Mouse (Mus musculus): ENCODE data around the gene Gm20518. TPM values are rescaled to one million over a fixed set of nuclear protein-coding genes. Genes with fewer than 3 reads are reported as not detected.

Gene Gm20518
- total RNA-seq, 2 experiments from 2014 or later, result 1.9 to 2.9 TPM

GRCm38 (mm10) chr16:17857157-17857556 lies 34.3 kb downstream of the Gm20518 start:
- intact Hi-C loops (cut with DNase I), result no loop called here
- DNase-seq (ENCODE audit: low spot score in 2 of 2), result no peak

GRCm38 (mm10) chr16:17853263-17853662 lies 38.2 kb downstream of the Gm20518 start:
- intact Hi-C loops (cut with DNase I), result no loop called here

GRCm38 (mm10) chr16:17851860-17852259 lies 39.6 kb downstream of the Gm20518 start:
- DNase-seq (ENCODE audit: low spot score in 2 of 2), result peak in 1 of 2 experiments; percentile 49
- intact Hi-C loops (cut with DNase I), result no loop called here

More at GRCm38 (mm10) chr16:17853263-17853662, 38.2 kb downstream of the Gm20518 start:
- DNase-seq (ENCODE audit: low spot score in 2 of 2), result no peak

- no peak for DNase-seq (ENCODE audit: low spot score in 2 of 2)
- intact Hi-C loops (cut with DNase I), result no loop called here
Measured at GRCm38 (mm10) chr16:17851331-17851730, 40.1 kb downstream of the Gm20518 start.

GRCm38 (mm10) chr16:17849486-17849885 lies 42.0 kb downstream of the Gm20518 start:
- no peak for DNase-seq (ENCODE audit: low spot score in 2 of 2)

GRCm38 (mm10) chr16:17848928-17849327 lies 42.5 kb downstream of the Gm20518 start:
- intact Hi-C loops (cut with DNase I), result no loop called here
- DNase-seq (ENCODE audit: low spot score in 2 of 2), result peak; percentile 68 to 70

More at GRCm38 (mm10) chr16:17849486-17849885, 42.0 kb downstream of the Gm20518 start:
- intact Hi-C loops (cut with DNase I), result no loop called here

GRCm38 (mm10) chr16:17848431-17848830 lies 43.0 kb downstream of the Gm20518 start:
- intact Hi-C loops (cut with DNase I), result no loop called here
- DNase-seq (ENCODE audit: low spot score in 2 of 2), result no peak

- no peak for DNase-seq (ENCODE audit: low spot score in 2 of 2)
- intact Hi-C loops (cut with DNase I), result no loop called here
Measured at GRCm38 (mm10) chr16:17843701-17844365, 47.6 kb downstream of the Gm20518 start.

GRCm38 (mm10) chr16:17842437-17842836 lies 49.0 kb downstream of the Gm20518 start:
- no peak for DNase-seq (ENCODE audit: low spot score in 2 of 2)

GRCm38 (mm10) chr16:17839976-17840375 lies 51.5 kb downstream of the Gm20518 start:
- no peak for DNase-seq (ENCODE audit: low spot score in 2 of 2)
- intact Hi-C loops (cut with DNase I), result no loop called here

More at GRCm38 (mm10) chr16:17842437-17842836, 49.0 kb downstream of the Gm20518 start:
- intact Hi-C loops (cut with DNase I), result no loop called here

GRCm38 (mm10) chr16:17838051-17838450 lies 53.4 kb downstream of the Gm20518 start, which contains the start of gene Car15:
TSS of gene Car15 (minus strand) at chr16:17838364.
- DNase-seq (ENCODE audit: low spot score in 2 of 2), result no peak
- intact Hi-C loops (cut with DNase I), result no loop called here

- no peak for DNase-seq (ENCODE audit: low spot score in 2 of 2)
- intact Hi-C loops (cut with DNase I), result no loop called here
Measured at GRCm38 (mm10) chr16:17835481-17835880, 56.0 kb downstream of the Gm20518 start.

GRCm38 (mm10) chr16:17834543-17834942 lies 56.9 kb downstream of the Gm20518 start:
- DNase-seq (ENCODE audit: low spot score in 2 of 2), result no peak
- intact Hi-C loops (cut with DNase I), result no loop called here

- DNase-seq (ENCODE audit: low spot score in 2 of 2), result peak; percentile 70 to 76
- intact Hi-C loops (cut with DNase I), result no loop called here
Measured at GRCm38 (mm10) chr16:17833681-17834399, 57.6 kb downstream of the Gm20518 start.

GRCm38 (mm10) chr16:17833321-17833680 lies 58.2 kb downstream of the Gm20518 start:
- DNase-seq (ENCODE audit: low spot score in 2 of 2), result peak; percentile 54 to 70
- intact Hi-C loops (cut with DNase I), result no loop called here

GRCm38 (mm10) chr16:17832821-17833220 lies 58.6 kb downstream of the Gm20518 start, which contains the start of gene B830017H08Rik:
TSS of gene B830017H08Rik (plus strand) at chr16:17833121.
- no peak for DNase-seq (ENCODE audit: low spot score in 2 of 2)
- intact Hi-C loops (cut with DNase I), result no loop called here

- DNase-seq (ENCODE audit: low spot score in 2 of 2), result no peak
- intact Hi-C loops (cut with DNase I), result no loop called here
Measured at GRCm38 (mm10) chr16:17831781-17832180, 59.7 kb downstream of the Gm20518 start.

- no peak for DNase-seq (ENCODE audit: low spot score in 2 of 2)
- intact Hi-C loops (cut with DNase I), result no loop called here
Measured at GRCm38 (mm10) chr16:17830385-17831178, 60.9 kb downstream of the Gm20518 start.

GRCm38 (mm10) chr16:17828867-17829266 lies 62.6 kb downstream of the Gm20518 start:
- intact Hi-C loops (cut with DNase I), result no loop called here
- DNase-seq (ENCODE audit: low spot score in 2 of 2), result no peak

GRCm38 (mm10) chr16:17828229-17828628 lies 63.2 kb downstream of the Gm20518 start:
- no peak for DNase-seq (ENCODE audit: low spot score in 2 of 2)
- intact Hi-C loops (cut with DNase I), result no loop called here

Measured in left cerebral cortex, postnatal 25 days (tissue).